Mouse (Mus musculus): ENCODE data around the gene Tex9. TPM values are rescaled to one million over a fixed set of nuclear protein-coding genes. Genes with fewer than 3 reads are reported as not detected.
"Not testable (repeated sequence)": the region's sequence is repeated elsewhere in the genome, so short reads cannot be mapped to it uniquely, and the experiment has no call there.

Tex9 gene
- polyA plus RNA-seq, 1 experiment from 2014 or later, result 80.9 TPM

DNA sequence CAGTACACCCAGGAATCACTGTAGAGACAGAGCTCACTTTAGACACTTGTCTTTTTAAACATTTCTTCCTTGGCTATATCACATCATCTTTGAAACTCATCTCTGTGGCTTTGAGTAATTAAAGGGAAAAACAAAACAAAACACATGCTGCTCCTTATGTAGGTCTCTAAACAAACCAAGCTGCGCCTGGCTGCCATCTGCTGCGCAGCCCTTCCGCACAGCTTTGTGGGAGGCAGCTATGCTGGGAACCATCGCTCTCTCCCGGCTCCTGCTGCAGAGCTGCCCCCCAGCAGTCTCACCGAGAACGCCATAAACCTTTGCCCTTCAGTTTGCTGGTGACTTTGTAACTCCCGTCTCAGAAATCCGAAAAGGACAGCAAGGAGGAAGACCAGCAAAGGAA is 16.5 kb downstream of the Tex9 start:
- Histone ChIP-seq H3K4me1 (no peaks in the 10 kb centered on the region), H3K9me3 (no peaks in the 10 kb centered on the region), H3K27ac (no peak overlapping the region), H3K4me2 (no peak overlapping the region), H3K27me3 (no peaks in the 10 kb centered on the region), H3K4me3 (replicated peaks) (no peak overlapping the region), H3K9ac (no peak overlapping the region), H3K36me3 (replicated peaks) (peaks cover 71% of the 10 kb centered on the region)
- 91% methylated on average over 9 of the region's 9 CpGs for WGBS
- ATAC-seq (ENCODE audit: low FRiP score), result no peak

DNA sequence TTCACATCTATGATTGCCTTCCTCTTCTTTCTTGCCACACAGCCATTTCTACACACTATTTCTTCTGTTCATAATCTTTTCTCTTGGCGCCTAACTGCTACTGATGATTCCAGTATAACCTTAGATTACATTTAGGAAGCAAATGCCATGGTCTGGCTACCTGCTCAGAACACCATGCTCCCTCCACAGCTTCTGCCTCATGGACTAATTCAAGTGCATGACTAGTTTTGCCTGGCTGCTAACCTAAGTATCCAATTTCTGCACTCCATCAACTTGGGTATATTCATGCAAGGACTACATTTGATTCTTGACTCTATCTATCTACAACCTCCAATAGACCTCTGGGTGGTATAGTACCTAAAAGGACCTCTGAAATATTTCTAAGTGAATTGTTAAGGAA is 22.2 kb downstream of the Tex9 start:
- ATAC-seq (ENCODE audit: low FRiP score), result no peak
- peaks cover 54% of the 10 kb centered on the region for H3K36me3 ChIP-seq (replicated peaks)
- H3K4me1 ChIP-seq, result no peaks in the 10 kb centered on the region

DNA sequence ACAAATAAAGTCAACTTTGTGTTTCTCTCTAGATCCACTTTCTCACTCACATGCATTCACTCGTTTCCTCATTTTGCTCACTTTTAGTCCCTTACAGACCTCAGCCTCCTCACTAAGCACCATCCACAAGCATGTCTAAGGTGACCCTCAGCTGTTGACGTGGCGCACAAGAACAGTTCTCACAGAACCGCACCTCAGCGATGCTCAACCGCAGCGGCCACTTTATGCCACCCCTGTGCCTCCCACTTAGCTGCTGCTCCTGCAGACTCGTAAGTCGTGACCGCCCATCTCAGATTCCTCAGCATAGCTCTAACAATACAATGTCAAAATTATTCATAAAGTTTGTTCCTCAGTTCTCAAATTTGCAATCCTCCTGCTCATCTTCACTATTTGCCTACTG is 23.4 kb downstream of the Tex9 start:
- no peak for ATAC-seq (ENCODE audit: low FRiP score)
- no peaks in the 10 kb centered on the region for H3K27me3 ChIP-seq
- H3K4me1 ChIP-seq, result no peaks in the 10 kb centered on the region
- no peak overlapping the region for H3K9ac ChIP-seq
- peaks cover 46% of the 10 kb centered on the region for H3K36me3 ChIP-seq (replicated peaks)
- WGBS, result 95% methylated on average over 10 of the region's 10 CpGs
- no peak overlapping the region for H3K27ac ChIP-seq
- H3K4me2 ChIP-seq, result no peak overlapping the region
- H3K9me3 ChIP-seq, result no peaks in the 10 kb centered on the region
- no peak overlapping the region for H3K4me3 ChIP-seq (replicated peaks)

More for the DNA sequence above, 22.2 kb downstream of the Tex9 start:
- Histone ChIP-seq H3K9ac (no peak overlapping the region), H3K27me3 (no peaks in the 10 kb centered on the region), H3K9me3 (no peaks in the 10 kb centered on the region), H3K4me3 (replicated peaks) (no peak overlapping the region), H3K4me2 (no peak overlapping the region), H3K27ac (no peak overlapping the region)
- WGBS, result 93% methylated on average over 1 of the region's 1 CpGs

DNA sequence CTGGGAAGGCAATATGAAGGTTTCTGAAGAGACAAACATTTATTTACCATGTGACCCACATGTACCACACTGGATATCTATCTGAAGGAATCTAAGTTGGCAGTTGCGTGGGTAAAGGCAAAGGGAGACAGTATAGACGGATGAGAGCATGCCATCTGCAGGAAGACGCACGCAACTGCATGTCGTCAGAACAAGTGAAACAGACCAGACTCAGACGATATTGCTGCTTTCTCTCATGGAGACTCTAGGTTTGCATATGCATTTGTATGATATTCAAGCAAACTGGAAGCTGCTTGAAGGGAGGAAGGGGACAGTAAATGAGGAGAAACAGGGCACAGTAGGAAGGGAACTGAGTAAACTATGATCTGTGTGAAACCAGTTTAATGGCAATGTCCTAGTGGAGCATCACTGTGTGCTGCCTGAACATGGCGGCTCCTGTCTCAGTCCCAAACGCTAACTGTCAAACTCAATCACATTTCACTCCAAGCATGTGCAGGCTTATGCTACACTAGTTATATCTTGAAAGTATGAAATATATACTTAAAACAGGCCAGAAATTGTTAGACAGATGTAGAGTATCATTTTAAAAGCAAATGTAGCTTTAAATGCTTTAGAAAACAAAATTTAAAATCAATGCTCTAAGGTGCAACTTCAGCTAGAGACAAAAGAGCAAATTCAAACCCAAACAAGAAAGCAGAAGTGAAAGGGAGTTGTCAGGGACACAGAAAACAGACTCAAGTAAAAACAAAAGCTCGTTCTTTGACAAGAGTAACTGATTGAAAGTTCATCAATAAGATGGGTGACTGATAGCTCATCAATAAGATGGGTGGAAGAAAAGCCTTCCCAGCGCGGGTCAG is 24.2 kb downstream of the Tex9 start:
- Histone ChIP-seq H3K27me3 (no peaks in the 10 kb centered on the region), H3K4me3 (replicated peaks) (no peak overlapping the region), H3K4me2 (no peak overlapping the region), H3K9me3 (no peaks in the 10 kb centered on the region), H3K9ac (no peak overlapping the region), H3K27ac (no peak overlapping the region), H3K36me3 (replicated peaks) (peaks cover 38% of the 10 kb centered on the region), H3K4me1 (no peaks in the 10 kb centered on the region)
- no peak for ATAC-seq (ENCODE audit: low FRiP score)
- WGBS, result 69% methylated on average over 11 of the region's 11 CpGs

DNA sequence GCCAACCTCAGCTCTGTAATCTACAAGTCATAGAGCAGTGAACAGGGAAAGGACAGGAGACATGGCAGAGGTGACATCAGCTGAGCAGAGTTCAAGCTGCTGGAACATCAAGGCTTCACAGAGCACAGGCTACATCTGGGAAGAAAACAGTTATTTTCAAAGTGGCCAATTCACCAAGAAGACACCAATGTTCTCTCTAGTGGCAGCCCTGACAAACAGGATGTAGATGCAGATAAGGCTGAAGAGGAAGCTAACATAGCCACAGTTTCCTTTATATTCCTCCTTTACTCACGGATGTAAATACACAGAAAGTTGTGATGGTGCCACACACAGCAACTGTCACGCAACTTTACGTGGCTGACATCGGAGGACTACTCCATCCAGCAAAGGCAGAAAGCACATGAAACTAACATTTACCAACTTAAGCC is 26.2 kb downstream of the Tex9 start:
- Histone ChIP-seq H3K4me2 (no peak overlapping the region), H3K27ac (no peak overlapping the region), H3K9ac (no peak overlapping the region), H3K27me3 (no peaks in the 10 kb centered on the region), H3K36me3 (replicated peaks) (peaks cover 39% of the 10 kb centered on the region), H3K9me3 (no peaks in the 10 kb centered on the region), H3K4me1 (no peaks in the 10 kb centered on the region), H3K4me3 (replicated peaks) (no peak overlapping the region)
- no peak for ATAC-seq (ENCODE audit: low FRiP score)
- 91% methylated on average over 4 of the region's 4 CpGs for WGBS

DNA sequence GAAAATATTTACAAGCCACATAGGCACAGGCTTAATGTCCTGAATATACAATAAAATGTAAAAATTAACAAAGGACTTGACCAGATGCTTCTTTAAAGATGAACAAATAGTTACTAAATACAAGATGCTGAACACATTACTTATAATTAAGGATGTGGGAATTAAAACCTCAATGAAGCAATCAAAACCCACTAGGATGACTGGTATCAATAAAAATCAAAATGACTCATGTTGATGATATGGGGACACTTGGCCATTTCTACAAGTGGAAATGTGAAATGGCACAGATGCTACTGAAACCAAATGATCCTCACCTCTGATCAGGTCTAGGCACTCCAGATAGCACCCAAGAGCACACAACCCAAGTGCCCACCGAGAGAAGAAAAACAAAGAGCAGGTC is 27.2 kb downstream of the Tex9 start:
- 90% methylated on average over 1 of the region's 1 CpGs for WGBS
- peaks cover 40% of the 10 kb centered on the region for H3K36me3 ChIP-seq (replicated peaks)

DNA sequence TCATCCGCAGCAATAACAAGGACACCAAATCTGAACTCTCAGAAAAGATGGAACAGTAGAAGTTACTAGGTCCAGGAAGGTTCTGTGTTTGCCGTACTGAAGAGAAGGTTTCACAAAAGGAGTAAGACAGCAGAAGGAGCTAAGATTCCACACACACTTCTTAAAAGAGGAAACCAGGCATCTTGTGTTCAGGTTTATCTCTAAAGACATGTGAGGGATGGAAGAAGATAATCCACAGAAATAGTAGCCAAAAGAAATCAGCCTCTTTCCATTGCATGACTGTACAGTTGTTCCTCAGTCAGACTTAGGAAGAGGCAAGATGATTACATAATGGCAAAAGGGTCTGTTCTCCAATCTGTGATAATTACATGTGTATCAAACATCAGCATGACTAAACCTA is 29.6 kb downstream of the Tex9 start:
- 96% methylated on average over 2 of the region's 2 CpGs for WGBS
- H3K4me1 ChIP-seq, result no peaks in the 10 kb centered on the region
- no peak overlapping the region for H3K9ac ChIP-seq
- H3K4me2 ChIP-seq, result no peak overlapping the region
- H3K27ac ChIP-seq, result no peak overlapping the region
- H3K27me3 ChIP-seq, result no peaks in the 10 kb centered on the region
- H3K9me3 ChIP-seq, result no peaks in the 10 kb centered on the region
- no peak overlapping the region for H3K4me3 ChIP-seq (replicated peaks)
- peaks cover 46% of the 10 kb centered on the region for H3K36me3 ChIP-seq (replicated peaks)
- no peak for ATAC-seq (ENCODE audit: low FRiP score)

More for the DNA sequence above, 27.2 kb downstream of the Tex9 start:
- ATAC-seq (ENCODE audit: low FRiP score), result no peak
- Histone ChIP-seq H3K4me1 (no peaks in the 10 kb centered on the region), H3K9me3 (no peaks in the 10 kb centered on the region), H3K9ac (no peak overlapping the region), H3K27ac (no peak overlapping the region), H3K27me3 (no peaks in the 10 kb centered on the region), H3K4me2 (no peak overlapping the region), H3K4me3 (replicated peaks) (no peak overlapping the region)

DNA sequence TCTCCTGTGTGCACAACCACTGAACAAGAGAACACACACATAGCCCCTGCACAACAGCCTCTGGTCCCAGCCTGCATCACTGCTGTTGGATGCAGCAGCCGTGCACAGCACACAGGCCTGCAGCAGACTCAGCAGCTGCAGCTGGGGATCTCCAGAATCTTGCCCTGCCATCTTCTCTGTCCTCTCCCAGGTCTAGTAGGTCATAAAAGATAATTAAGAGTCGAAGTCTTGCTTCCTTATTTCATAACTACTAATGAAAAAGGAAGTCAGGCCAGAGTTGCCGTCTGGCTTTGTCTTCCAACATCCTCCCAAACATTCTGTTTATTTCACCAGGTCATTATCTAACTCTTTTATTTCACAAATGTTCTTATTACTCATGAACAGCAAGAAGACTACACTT is 31.2 kb downstream of the Tex9 start:
- H3K27ac ChIP-seq, result no peak overlapping the region
- H3K4me2 ChIP-seq, result no peak overlapping the region
- H3K36me3 ChIP-seq (replicated peaks), result peaks cover 54% of the 10 kb centered on the region
- 88% methylated on average over 3 of the region's 3 CpGs for WGBS
- no peak overlapping the region for H3K9ac ChIP-seq
- H3K4me3 ChIP-seq (replicated peaks), result no peak overlapping the region
- H3K27me3 ChIP-seq, result no peaks in the 10 kb centered on the region
- no peak for ATAC-seq (ENCODE audit: low FRiP score)
- H3K9me3 ChIP-seq, result no peaks in the 10 kb centered on the region
- no peaks in the 10 kb centered on the region for H3K4me1 ChIP-seq

DNA sequence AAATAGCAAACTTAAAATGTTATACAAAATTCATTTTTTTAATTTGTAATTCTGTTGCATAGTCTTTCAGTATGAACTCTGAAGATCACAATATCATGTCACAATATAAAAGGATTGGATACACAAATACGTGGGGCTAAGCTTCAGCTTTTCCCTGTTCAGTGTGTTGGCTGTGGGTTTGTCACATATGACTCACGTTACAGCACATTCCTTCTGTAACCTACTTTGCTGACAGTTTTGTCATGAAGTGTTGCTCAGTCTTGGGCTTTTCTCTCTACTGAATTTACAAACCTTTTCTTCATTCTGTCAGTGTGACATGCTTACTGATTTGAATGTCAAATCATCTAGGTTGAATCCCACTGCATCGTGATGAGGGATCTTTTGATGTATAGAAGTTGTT is 32.3 kb downstream of the Tex9 start:
- H3K36me3 ChIP-seq (replicated peaks), result peaks cover 56% of the 10 kb centered on the region
- H3K4me2 ChIP-seq, result no peak overlapping the region
- H3K27ac ChIP-seq, result no peak overlapping the region
- ATAC-seq (ENCODE audit: low FRiP score), result no peak
- 89% methylated on average over 3 of the region's 3 CpGs for WGBS
- H3K4me3 ChIP-seq (replicated peaks), result no peak overlapping the region
- H3K4me1 ChIP-seq, result no peaks in the 10 kb centered on the region
- H3K27me3 ChIP-seq, result no peaks in the 10 kb centered on the region
- no peaks in the 10 kb centered on the region for H3K9me3 ChIP-seq
- no peak overlapping the region for H3K9ac ChIP-seq

DNA sequence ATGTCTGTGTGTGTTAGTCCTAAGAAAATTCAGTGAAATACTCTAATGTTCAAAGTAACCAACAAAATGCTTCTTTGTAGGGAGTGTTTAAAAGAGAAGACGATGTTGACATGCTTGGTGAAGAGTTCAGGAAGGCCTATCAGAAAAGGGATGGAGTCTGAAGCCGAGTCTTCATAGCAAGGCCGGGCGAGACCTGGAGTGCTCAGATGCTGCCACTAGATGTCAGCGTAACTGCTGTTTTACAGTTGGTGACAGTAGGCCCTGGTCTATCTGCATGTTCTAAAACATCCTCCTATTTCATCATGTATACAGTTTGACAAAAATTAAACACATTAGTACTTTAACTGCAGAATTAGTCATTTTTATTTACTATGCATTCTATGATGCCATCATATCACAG is 33.8 kb downstream of the Tex9 start:
- H3K36me3 ChIP-seq (replicated peaks), result peaks cover 65% of the 10 kb centered on the region

DNA sequence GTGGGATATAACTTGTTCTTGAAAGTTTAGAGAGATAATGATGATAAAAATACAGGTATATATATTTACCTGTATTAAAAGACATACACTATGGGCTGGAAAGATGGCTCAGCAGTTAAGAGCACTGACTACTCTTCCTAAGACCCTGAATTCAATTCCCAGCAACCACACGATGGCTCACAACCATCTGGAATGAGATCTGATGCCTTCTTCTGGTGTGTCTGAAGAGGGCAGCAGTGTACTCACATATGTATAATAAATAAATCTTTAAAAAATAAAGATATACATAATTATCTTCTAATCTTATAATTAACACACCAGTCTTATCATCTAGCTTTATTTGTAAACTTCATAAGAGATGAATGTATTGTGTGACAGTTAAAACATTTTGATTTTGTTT is 35.6 kb downstream of the Tex9 start:
- ATAC-seq (ENCODE audit: low FRiP score), result no peak
- no peak overlapping the region for H3K4me2 ChIP-seq
- H3K4me3 ChIP-seq (replicated peaks), result no peak overlapping the region
- WGBS, result 52% methylated on average over 1 of the region's 1 CpGs
- H3K9me3 ChIP-seq, result no peaks in the 10 kb centered on the region
- H3K9ac ChIP-seq, result no peak overlapping the region
- no peaks in the 10 kb centered on the region for H3K27me3 ChIP-seq
- no peak overlapping the region for H3K27ac ChIP-seq
- H3K4me1 ChIP-seq, result no peaks in the 10 kb centered on the region
- peaks cover 71% of the 10 kb centered on the region for H3K36me3 ChIP-seq (replicated peaks)

More for the DNA sequence above, 33.8 kb downstream of the Tex9 start:
- Histone ChIP-seq H3K27ac (no peak overlapping the region), H3K4me1 (no peaks in the 10 kb centered on the region), H3K9ac (no peak overlapping the region), H3K27me3 (no peaks in the 10 kb centered on the region), H3K9me3 (no peaks in the 10 kb centered on the region), H3K4me2 (no peak overlapping the region), H3K4me3 (replicated peaks) (no peak overlapping the region)
- WGBS, result 24% methylated on average over 5 of the region's 5 CpGs
- peak; percentile 79; the same call in 1 of the 2 replicates for ATAC-seq (ENCODE audit: low FRiP score)

DNA sequence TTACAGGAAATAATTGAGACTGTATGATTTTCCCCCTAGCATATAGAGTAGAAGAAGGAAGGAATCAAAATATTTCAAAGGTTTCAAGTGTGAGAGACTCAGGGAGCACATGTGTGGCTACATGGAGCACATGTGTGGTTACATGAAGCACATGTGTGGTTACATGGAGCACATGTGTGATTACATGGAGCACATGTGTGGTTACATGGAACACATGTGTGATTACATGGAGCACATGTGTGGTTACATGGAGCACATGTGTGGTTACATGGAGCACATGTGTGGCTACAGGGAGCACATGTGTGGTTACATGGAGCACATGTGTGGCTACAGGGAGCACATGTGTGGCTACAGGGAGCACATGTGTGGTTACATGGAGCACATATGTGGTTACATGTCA is 37.7 kb downstream of the Tex9 start:
- H3K36me3 ChIP-seq (replicated peaks), result peaks cover 67% of the 10 kb centered on the region
- not testable (repeated sequence) for H3K4me3 ChIP-seq (replicated peaks); H3K9ac ChIP-seq; ATAC-seq (ENCODE audit: low FRiP score); H3K9me3 ChIP-seq; H3K4me1 ChIP-seq; H3K27ac ChIP-seq; H3K27me3 ChIP-seq; H3K4me2 ChIP-seq

DNA sequence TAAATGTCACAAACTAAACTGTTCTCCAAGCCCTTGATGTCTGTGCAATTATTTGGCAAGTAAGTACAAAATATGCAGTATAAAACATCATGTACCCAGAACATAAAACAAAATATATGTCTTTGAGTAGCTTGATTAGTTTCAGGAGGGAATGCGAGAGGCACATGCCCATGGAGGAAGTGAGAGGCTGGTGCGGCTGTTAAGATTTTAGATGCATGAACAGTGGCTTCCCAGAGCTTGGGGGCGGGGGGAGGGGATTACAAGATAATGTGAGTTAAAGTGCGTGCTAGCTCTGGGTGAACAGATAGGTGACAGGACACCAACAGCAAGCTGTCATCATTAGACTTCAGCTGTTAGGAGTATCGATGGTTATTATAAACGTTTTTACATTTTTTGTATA is 40.9 kb downstream of the Tex9 start:
- ATAC-seq (ENCODE audit: low FRiP score), result no peak
- Histone ChIP-seq H3K9me3 (no peaks in the 10 kb centered on the region), H3K27ac (no peak overlapping the region), H3K27me3 (no peaks in the 10 kb centered on the region), H3K4me1 (no peaks in the 10 kb centered on the region), H3K36me3 (replicated peaks) (peaks cover 69% of the 10 kb centered on the region), H3K4me3 (replicated peaks) (no peak overlapping the region), H3K4me2 (no peak overlapping the region), H3K9ac (no peak overlapping the region)
- WGBS, result 92% methylated on average over 6 of the region's 6 CpGs
